Mouse (Mus musculus): ENCODE measurements around the gene B4galt5. TPM values are rescaled to one million over a fixed set of nuclear protein-coding genes. Genes with fewer than 3 reads are reported as not detected.

The B4galt5 gene
- polyA plus RNA-seq, 1 experiment from 2014 or later, result 19.8 TPM

DNA sequence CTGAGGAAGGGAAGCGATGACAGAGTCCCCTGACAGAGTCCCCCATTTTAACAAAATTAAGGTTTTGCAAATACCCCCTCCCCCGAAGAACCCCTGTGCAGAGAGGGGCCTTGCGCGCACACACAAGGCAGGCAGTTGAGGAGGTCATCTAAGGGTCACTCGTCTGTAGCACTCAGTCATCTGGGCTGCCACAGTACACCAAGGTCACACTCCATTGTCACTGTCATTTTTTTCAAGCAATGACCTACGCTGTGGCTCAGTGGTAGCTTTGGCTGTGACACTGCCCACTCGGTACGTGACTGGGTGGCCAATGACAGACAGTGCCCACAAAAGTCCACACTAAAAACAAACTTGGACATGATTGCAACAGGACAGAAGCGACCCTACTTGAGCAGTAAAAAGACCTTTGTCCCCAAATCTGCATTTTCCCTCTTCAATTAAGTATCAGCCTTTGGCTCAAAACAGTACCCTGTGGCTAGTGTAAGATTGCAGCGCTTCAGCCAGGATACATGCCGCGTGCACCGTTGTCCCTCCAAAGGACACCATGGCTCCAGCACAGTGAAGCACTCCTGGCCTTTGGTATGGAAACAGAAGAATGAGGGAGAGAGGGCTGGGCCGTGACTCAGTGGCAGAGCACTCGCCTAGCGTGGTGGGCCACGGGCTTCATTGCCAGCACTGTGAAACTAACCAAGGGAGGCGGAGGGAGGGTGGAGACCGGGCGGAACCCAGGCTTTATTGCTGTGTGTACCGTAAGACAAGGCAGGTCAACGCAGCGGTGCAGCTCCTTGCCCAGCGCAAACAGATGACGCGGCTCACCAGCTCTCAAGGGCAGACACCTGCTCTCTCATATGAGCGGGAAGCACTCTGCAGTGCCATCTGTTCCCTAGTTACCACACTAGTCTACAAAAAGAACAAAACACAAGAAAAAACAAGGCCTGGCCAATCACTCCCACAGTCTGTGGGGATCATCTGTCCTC is 50.0 kb downstream of the B4galt5 start:
- Histone ChIP-seq H3K36me3 (ENCODE audit: control insufficient read depth, insufficient read depth, low read length) (peaks cover 2% of the 10 kb centered on the region; the same call in 1 of the 2 replicates), H3K27ac (ENCODE audit: low read depth, low read length) (peak overlapping the region; percentile 40; the same call in 1 of the 2 replicates), H3K9me3 (ENCODE audit: control insufficient read depth, low read length) (no peaks in the 10 kb centered on the region), H3K4me3 (ENCODE audit: low read depth, low read length) (no peak overlapping the region), H3K4me2 (no peak overlapping the region), H3K27me3 (ENCODE audit: control insufficient read depth, insufficient read depth, low read length) (no peaks in the 10 kb centered on the region), H3K9ac (ENCODE audit: low read length) (no peak overlapping the region), H3K4me1 (ENCODE audit: control insufficient read depth, insufficient read depth, low read length) (peaks cover 4% of the 10 kb centered on the region)
- peak; percentile 68 for DNase-seq (ENCODE audit: low spot score, missing footprints)
- whole genome bisulfite sequencing, result 78% methylated on average over 27 of the region's 27 CpGs
- ATAC-seq (ENCODE audit: low FRiP score), result peak; percentile 22; the same call in 1 of the 2 replicates

GRCm38 (mm10) chr2:167297985-167298384 is 51.0 kb downstream of the B4galt5 start:
- Histone ChIP-seq H3K27me3 (ENCODE audit: control insufficient read depth, insufficient read depth, low read length) (no peaks in the 10 kb centered on the region), H3K4me1 (ENCODE audit: control insufficient read depth, insufficient read depth, low read length) (peaks cover 4% of the 10 kb centered on the region), H3K9ac (ENCODE audit: low read length) (no peak overlapping the region), H3K4me2 (no peak overlapping the region), H3K27ac (ENCODE audit: low read depth, low read length) (no peak overlapping the region), H3K4me3 (ENCODE audit: low read depth, low read length) (no peak overlapping the region), H3K36me3 (ENCODE audit: control insufficient read depth, insufficient read depth, low read length) (peaks cover 2% of the 10 kb centered on the region; the same call in 1 of the 2 replicates), H3K9me3 (ENCODE audit: control insufficient read depth, low read length) (no peaks in the 10 kb centered on the region)
- DNase-seq (ENCODE audit: low spot score, missing footprints) (peak; percentile 21), ATAC-seq (ENCODE audit: low FRiP score) (no peak)
- 95% methylated on average over 11 of the region's 11 CpGs for WGBS

DNA sequence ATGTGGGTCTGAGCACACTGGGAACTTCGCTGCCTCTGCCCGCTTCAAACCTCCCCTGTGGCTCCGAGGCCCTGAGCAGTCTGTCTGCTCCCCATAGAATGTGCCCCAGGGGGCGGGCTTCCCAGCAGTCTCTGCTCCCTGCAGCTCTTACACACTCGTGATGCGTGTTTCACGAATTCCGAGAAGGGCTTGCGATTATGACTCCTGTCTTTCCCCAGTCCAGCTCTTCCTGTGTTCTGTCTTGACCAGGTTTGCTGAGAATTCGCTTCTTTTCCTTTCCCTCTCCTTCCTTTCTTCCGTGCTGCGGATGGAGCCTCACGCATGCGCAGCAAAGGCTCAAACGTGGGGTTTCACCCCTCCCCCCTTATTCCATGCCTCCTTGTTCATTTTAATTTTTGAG is 54.1 kb downstream of the B4galt5 start:
- 58% methylated on average over 15 of the region's 15 CpGs for WGBS
- no peak for ATAC-seq (ENCODE audit: low FRiP score)
- H3K4me3 ChIP-seq (ENCODE audit: low read depth, low read length), result no peak overlapping the region
- H3K27ac ChIP-seq (ENCODE audit: low read depth, low read length), result no peak overlapping the region
- peaks cover 2% of the 10 kb centered on the region; the same call in 1 of the 2 replicates for H3K36me3 ChIP-seq (ENCODE audit: control insufficient read depth, insufficient read depth, low read length)
- H3K9ac ChIP-seq (ENCODE audit: low read length), result no peak overlapping the region
- peaks cover 3% of the 10 kb centered on the region for H3K4me1 ChIP-seq (ENCODE audit: control insufficient read depth, insufficient read depth, low read length)
- H3K4me2 ChIP-seq, result no peak overlapping the region
- H3K9me3 ChIP-seq (ENCODE audit: control insufficient read depth, low read length), result no peaks in the 10 kb centered on the region
- no peaks in the 10 kb centered on the region for H3K27me3 ChIP-seq (ENCODE audit: control insufficient read depth, insufficient read depth, low read length)
- peak; percentile 81 for DNase-seq (ENCODE audit: low spot score, missing footprints)

GRCm38 (mm10) chr2:167294216-167294615 is 54.8 kb downstream of the B4galt5 start:
- H3K9ac ChIP-seq (ENCODE audit: low read length), result no peak overlapping the region
- H3K27ac ChIP-seq (ENCODE audit: low read depth, low read length), result no peak overlapping the region
- H3K4me2 ChIP-seq, result no peak overlapping the region
- no peaks in the 10 kb centered on the region for H3K27me3 ChIP-seq (ENCODE audit: control insufficient read depth, insufficient read depth, low read length)
- no peaks in the 10 kb centered on the region; the same call in none of the 2 replicates for H3K4me1 ChIP-seq (ENCODE audit: control insufficient read depth, insufficient read depth, low read length)
- H3K9me3 ChIP-seq (ENCODE audit: control insufficient read depth, low read length), result no peaks in the 10 kb centered on the region
- DNase-seq (ENCODE audit: low spot score, missing footprints) (peak; percentile 72), ATAC-seq (ENCODE audit: low FRiP score) (no peak)
- H3K4me3 ChIP-seq (ENCODE audit: low read depth, low read length), result no peak overlapping the region
- peaks cover 2% of the 10 kb centered on the region; the same call in 1 of the 2 replicates for H3K36me3 ChIP-seq (ENCODE audit: control insufficient read depth, insufficient read depth, low read length)
- WGBS, result 76% methylated on average over 7 of the region's 7 CpGs

GRCm38 (mm10) chr2:167293289-167294085 is 55.5 kb downstream of the B4galt5 start:
- no peak for ATAC-seq (ENCODE audit: low FRiP score)
- Histone ChIP-seq H3K9me3 (ENCODE audit: control insufficient read depth, low read length) (no peaks in the 10 kb centered on the region), H3K36me3 (ENCODE audit: control insufficient read depth, insufficient read depth, low read length) (no peaks in the 10 kb centered on the region), H3K4me2 (no peak overlapping the region), H3K4me3 (ENCODE audit: low read depth, low read length) (no peak overlapping the region), H3K4me1 (ENCODE audit: control insufficient read depth, insufficient read depth, low read length) (no peaks in the 10 kb centered on the region; the same call in 1 of the 2 replicates), H3K27me3 (ENCODE audit: control insufficient read depth, insufficient read depth, low read length) (no peaks in the 10 kb centered on the region), H3K27ac (ENCODE audit: low read depth, low read length) (no peak overlapping the region), H3K9ac (ENCODE audit: low read length) (no peak overlapping the region)
- peak; percentile 35 for DNase-seq (ENCODE audit: low spot score, missing footprints)
- WGBS, result 78% methylated on average over 13 of the region's 13 CpGs

DNA sequence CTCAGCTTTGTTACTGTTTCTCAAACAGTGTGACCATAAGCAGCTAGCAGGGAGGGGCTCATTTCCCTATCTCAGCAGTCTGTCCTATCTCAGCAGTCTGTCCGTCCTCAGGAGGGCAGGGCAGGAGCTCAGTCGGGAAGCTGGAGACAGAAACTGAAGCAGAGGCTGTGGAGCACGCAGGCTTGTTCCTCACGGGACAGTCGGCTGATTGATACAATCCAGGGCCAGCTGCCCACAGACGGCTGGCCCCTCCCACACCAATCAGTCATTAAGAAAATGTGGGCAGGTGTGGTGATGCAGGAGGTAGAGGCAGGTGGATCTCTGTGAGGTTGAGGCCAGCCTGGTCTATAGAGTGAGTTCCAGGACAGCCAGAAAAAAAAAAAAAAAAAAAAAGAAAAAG is 56.1 kb downstream of the B4galt5 start:
- Histone ChIP-seq H3K9me3 (ENCODE audit: control insufficient read depth, low read length) (no peaks in the 10 kb centered on the region), H3K4me3 (ENCODE audit: low read depth, low read length) (no peak overlapping the region), H3K4me2 (no peak overlapping the region), H3K36me3 (ENCODE audit: control insufficient read depth, insufficient read depth, low read length) (no peaks in the 10 kb centered on the region), H3K27ac (ENCODE audit: low read depth, low read length) (peak overlapping the region; percentile 25), H3K4me1 (ENCODE audit: control insufficient read depth, insufficient read depth, low read length) (no peaks in the 10 kb centered on the region; the same call in 1 of the 2 replicates), H3K27me3 (ENCODE audit: control insufficient read depth, insufficient read depth, low read length) (no peaks in the 10 kb centered on the region), H3K9ac (ENCODE audit: low read length) (no peak overlapping the region)
- WGBS, result 56% methylated on average over 6 of the region's 6 CpGs
- ATAC-seq (ENCODE audit: low FRiP score) (no peak), DNase-seq (ENCODE audit: low spot score, missing footprints) (peak; percentile 75)

DNA sequence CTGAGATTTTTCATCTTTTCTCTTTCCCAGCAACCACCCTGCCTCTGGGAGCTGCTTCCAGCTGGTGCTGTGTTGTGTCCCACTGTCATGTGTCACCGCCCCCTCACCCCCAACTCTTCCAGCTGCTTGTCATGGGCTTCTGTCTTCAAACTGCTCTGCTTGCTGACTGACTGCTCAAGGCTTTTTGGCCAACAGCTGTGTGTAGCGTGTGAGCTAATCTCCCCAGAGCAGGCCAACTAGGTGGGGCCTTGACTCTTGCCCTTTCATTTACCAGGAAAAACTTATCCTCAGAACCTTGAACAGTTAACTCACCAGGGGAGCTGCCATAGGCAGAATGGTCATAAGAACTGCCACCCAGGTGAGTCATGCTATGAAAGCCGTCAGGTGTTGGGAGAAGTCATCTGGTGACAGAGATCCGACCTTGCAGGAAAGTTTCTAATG is 56.8 kb downstream of the B4galt5 start:
- Histone ChIP-seq H3K4me2 (no peak overlapping the region), H3K9ac (ENCODE audit: low read length) (no peak overlapping the region), H3K9me3 (ENCODE audit: control insufficient read depth, low read length) (no peaks in the 10 kb centered on the region), H3K4me3 (ENCODE audit: low read depth, low read length) (no peak overlapping the region), H3K27me3 (ENCODE audit: control insufficient read depth, insufficient read depth, low read length) (no peaks in the 10 kb centered on the region), H3K27ac (ENCODE audit: low read depth, low read length) (no peak overlapping the region; the same call in 1 of the 2 replicates), H3K36me3 (ENCODE audit: control insufficient read depth, insufficient read depth, low read length) (no peaks in the 10 kb centered on the region), H3K4me1 (ENCODE audit: control insufficient read depth, insufficient read depth, low read length) (no peaks in the 10 kb centered on the region; the same call in 1 of the 2 replicates)
- 79% methylated on average over 4 of the region's 4 CpGs for WGBS
- peak; percentile 84 for DNase-seq (ENCODE audit: low spot score, missing footprints)
- ATAC-seq (ENCODE audit: low FRiP score), result no peak

- no peak overlapping the region; the same call in 1 of the 2 replicates for H3K27ac ChIP-seq (ENCODE audit: low read depth, low read length)
These were observed 57.3 kb downstream of the B4galt5 start for GRCm38 (mm10) chr2:167291656-167292055.

More at GRCm38 (mm10) chr2:167291656-167292055, 57.3 kb downstream of the B4galt5 start:
- ATAC-seq (ENCODE audit: low FRiP score) (no peak), DNase-seq (ENCODE audit: low spot score, missing footprints) (no peak)
- H3K9me3 ChIP-seq (ENCODE audit: control insufficient read depth, low read length), result no peaks in the 10 kb centered on the region
- no peaks in the 10 kb centered on the region; the same call in 1 of the 2 replicates for H3K4me1 ChIP-seq (ENCODE audit: control insufficient read depth, insufficient read depth, low read length)
- no peak overlapping the region for H3K4me2 ChIP-seq
- no peaks in the 10 kb centered on the region for H3K36me3 ChIP-seq (ENCODE audit: control insufficient read depth, insufficient read depth, low read length)
- H3K27me3 ChIP-seq (ENCODE audit: control insufficient read depth, insufficient read depth, low read length), result no peaks in the 10 kb centered on the region
- H3K4me3 ChIP-seq (ENCODE audit: low read depth, low read length), result no peak overlapping the region
- WGBS, result 88% methylated on average over 11 of the region's 11 CpGs
- H3K9ac ChIP-seq (ENCODE audit: low read length), result no peak overlapping the region
